Mouse (Mus musculus) cortical plate, adult 2 months (tissue): Measurements from ENCODE around the gene Kremen1.

ENCODE experiments used
- CTCF ChIP-seq: fragments of 200-500 bp; IDR thresholded peaks from 2 replicates; pipeline ENCODE4 v1.5.1; 2011; ENCODE audit warnings: mild to moderate bottlenecking, control low read depth, low read length; ENCODE audit not compliant: insufficient read depth; ENCODE audit errors: extremely low read depth
- POLR2A ChIP-seq: fragments of 200-500 bp; IDR thresholded peaks from 2 replicates; pipeline ENCODE4 v1.6.1; 2011; ENCODE audit warnings: mild to moderate bottlenecking, low read length, control low read depth; ENCODE audit not compliant: insufficient read depth; ENCODE audit errors: extremely low read depth

GRCm38 (mm10) chr11:5277307-5277971, 16.1 kb upstream of the Kremen1 start:
- TF ChIP-seq POLR2A (no peak), CTCF (no peak)
